Mouse (Mus musculus) gonadal fat pad, adult 2 months (tissue): ENCODE data around the gene Kcnma1. TPM values are rescaled to one million over a fixed set of nuclear protein-coding genes. Genes with fewer than 3 reads are reported as not detected.

Source experiments
- DNase-seq: peaks from one replicate; pipeline ENCODE4 v3.0.0-alpha.2; 2012; ENCODE audit warnings: low read depth
- polyA plus RNA-seq: library from polyadenylated mRNA; depleted of rRNA; stranded (reverse); fragments of >200 nt; gene quantifications from 2 replicates; pipeline ENCODE4 v1.2.3, GENCODE M21; 2012; rRNA removed

Gene Kcnma1
- polyA plus RNA-seq, 1 experiment = 6.0 TPM

- no peak for DNase-seq
Measured at GRCm38 (mm10) chr14:23305288-23305687, 709.0 kb downstream of the Kcnma1 start.

GRCm38 (mm10) chr14:23300443-23300842 is 713.8 kb downstream of the Kcnma1 start:
- no peak for DNase-seq

DNA sequence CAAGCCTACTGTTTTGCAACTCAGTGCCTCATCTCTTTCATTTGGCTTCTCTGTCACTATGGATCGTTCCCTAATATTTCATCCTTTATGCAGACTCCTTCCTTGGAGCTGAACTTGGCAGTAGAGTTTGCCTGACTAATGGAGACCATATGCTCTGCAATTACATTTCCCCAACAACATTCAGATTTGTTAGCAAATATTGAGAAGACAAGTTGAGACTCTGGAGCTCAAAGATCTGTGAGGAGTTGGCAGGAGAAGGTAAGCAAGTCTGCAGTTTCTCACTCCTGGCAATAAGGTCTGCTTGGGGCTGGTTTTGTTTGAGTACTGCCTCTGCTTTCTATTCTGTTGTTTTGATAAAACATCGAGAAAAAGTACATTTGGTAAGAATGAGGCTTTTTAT is 723.7 kb downstream of the Kcnma1 start:
- no peak for DNase-seq

DNA sequence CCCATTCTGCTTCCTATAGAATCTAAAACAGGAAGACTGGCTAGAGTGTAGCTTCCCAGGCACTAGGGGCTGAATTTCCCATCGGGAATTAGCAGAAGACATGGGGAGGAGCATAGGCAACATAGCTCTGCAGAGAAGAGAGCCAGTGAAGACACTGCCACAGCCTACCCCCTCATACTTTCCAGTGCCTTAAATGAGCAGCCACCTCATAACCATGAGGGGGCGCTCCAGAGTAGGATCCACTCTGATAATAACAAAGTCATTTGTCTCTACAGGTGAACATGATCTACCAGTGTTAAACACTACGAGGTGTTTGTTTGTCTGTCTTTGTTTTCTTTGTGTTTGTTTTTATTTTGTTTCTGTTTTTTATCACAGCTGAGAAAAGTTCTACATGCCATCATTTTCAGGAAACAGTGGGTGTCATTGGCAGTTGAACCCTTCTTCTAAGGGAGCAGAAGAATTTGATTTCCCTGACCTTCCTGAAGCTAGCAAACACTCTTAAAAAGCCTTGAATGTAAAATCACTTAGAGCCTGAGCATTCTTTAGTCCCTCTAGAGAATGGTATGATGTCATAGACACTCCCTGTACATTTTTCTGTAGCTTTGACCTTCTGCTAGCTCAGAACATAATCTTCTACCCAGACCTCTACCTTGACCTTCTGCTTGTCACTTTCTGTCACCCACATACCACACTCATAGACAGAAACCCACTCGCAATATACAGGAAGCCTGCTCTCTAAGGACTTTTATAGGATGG is 747.6 kb downstream of the Kcnma1 start:
- no peak for DNase-seq

DNA sequence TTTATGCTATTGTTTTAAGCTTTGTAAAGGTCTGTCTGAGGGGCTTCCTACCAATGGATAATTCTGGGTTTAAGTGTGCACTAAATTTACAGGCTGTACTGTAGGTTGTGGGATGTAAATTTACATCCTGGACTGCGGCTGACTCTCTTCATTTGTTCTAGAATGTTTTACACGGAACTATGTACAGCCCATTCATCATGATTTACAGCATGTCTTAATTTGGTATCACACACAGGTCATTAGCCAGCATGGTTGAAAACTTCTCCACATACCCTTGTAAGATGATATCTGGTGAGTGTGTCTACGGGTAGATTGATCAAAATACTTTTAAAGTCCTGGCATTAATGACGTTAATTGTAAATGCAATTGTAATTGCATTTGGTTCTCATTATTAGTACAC is 761.1 kb downstream of the Kcnma1 start:
- DNase-seq = no peak

DNA sequence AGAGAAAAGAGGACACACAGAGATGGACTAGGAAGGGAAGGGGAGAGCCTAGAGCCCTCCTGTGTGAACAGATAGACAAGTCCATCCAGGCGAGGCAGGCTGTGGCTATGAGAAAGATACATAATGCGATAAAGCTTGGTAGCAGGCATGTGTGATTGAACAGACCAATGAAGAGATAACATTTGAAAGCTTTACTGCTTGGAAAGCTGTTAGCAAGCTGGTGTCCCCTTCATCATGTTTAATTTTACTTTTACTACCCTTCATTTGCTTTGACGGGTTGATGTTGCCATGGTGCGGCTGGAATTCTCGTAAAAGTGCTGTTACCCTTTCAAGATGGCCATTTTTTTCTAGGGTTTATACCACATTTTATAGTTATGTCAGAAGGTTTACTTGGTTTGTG is 769.8 kb downstream of the Kcnma1 start:
- no peak for DNase-seq

GRCm38 (mm10) chr14:23243857-23244256 is 770.4 kb downstream of the Kcnma1 start:
- no peak for DNase-seq

Other genes with a start within 250 kb of the Kcnma1 start
- gene Dlg5, start 231.4 kb upstream of the Kcnma1 start, polyA plus RNA-seq = 83.6 and 108 TPM in 2 replicates